Mouse (Mus musculus) thymus, adult 2 months (tissue): ENCODE data around the gene Zcchc10. TPM values are rescaled to one million over a fixed set of nuclear protein-coding genes. Genes with fewer than 3 reads are reported as not detected.
"Not testable (repeated sequence)": the region's sequence is repeated elsewhere in the genome, so short reads cannot be mapped to it uniquely, and the experiment has no call there.

Experiments used
- DNase-seq: peaks from one replicate; pipeline ENCODE4 v3.0.0; 2021
- H3K27ac ChIP-seq: fragments of 200-500 bp; 2 replicates; pipeline ENCODE4 v1.5.1; 2012; ENCODE audit warnings: low read length, control low read depth; ENCODE audit not compliant: control insufficient read depth, insufficient read depth
- H3K27me3 ChIP-seq: fragments of 200-500 bp; 2 replicates; pipeline ENCODE4 v1.6.1; 2012; ENCODE audit warnings: mild to moderate bottlenecking, low read length, moderate library complexity, mixed read lengths; ENCODE audit not compliant: control insufficient read depth, insufficient read depth
- H3K36me3 ChIP-seq: fragments of 200-500 bp; 2 replicates; pipeline ENCODE4 v1.6.1; 2012; ENCODE audit warnings: mild to moderate bottlenecking, low read length, moderate library complexity; ENCODE audit not compliant: control insufficient read depth, insufficient read depth
- H3K4me1 ChIP-seq: fragments of 200-500 bp; replicated peaks from 2 replicates; pipeline ENCODE4 v1.6.1; 2012; ENCODE audit warnings: low read length; ENCODE audit not compliant: control insufficient read depth, insufficient read depth
- H3K4me3 ChIP-seq: fragments of 200-500 bp; 2 replicates; pipeline ENCODE4 v1.5.1; 2012; ENCODE audit warnings: mild to moderate bottlenecking, low read length, control low read depth, moderate library complexity; ENCODE audit not compliant: control insufficient read depth, insufficient read depth
- CTCF ChIP-seq: fragments of 200-500 bp; IDR thresholded peaks from 2 replicates; pipeline ENCODE4 v1.5.1; 2012; ENCODE audit warnings: mild to moderate bottlenecking, control low read depth, low read length, moderate library complexity, borderline replicate concordance; ENCODE audit not compliant: control insufficient read depth, poor library complexity, insufficient read depth; ENCODE audit errors: extremely low read depth
- POLR2A ChIP-seq: fragments of 200-500 bp; IDR thresholded peaks from 2 replicates; pipeline ENCODE4 v1.6.1; 2012; ENCODE audit warnings: mild to moderate bottlenecking, low read length, control low read depth, moderate library complexity; ENCODE audit not compliant: control insufficient read depth, poor library complexity, insufficient read depth; ENCODE audit errors: extremely low read depth
- WGBS: fragments of 180-500 bp; shearing (Covaris S2); methylation state at CpG from one replicate; pipeline ENCODE4 v1.1.7; 2018; 5-methylcytosine and 5-hydroxymethylcytosine counted together
- polyA plus RNA-seq: library from polyadenylated mRNA; depleted of rRNA; stranded (reverse); fragments of >200 nt; gene quantifications from 2 replicates; pipeline ENCODE4 v1.2.3, GENCODE M21; 2012; rRNA removed

The Zcchc10 gene
- polyA plus RNA-seq: 8.4 and 8.7 TPM in 2 replicates

DNA sequence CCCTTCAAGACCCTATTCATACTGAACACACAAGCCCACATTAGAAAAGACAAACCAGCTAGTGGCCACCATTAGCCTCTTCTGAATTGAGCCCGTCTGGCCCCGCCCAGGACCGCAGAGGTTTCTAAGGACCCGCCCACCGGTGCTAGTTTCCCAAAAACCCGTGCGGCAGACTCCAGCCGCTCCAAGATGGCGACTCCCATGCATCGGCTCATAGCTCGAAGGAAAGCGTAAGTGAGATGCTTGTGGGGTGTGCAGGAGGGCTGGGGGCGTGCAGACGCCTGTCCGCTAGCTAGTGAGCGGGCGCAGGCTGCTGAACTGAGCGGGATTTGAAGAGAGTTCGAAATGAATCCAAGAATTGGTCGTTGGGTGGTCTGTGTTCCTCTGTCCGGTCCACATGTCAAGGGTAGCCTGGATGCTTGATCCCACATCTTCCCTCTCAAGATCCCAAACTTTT is at the start of gene Zcchc10:
Gene Zcchc10, plus strand, starts transcription at position 168 of the 457 bp plus-strand sequence.
- under 1% methylated on average over 21 of the region's 21 CpGs for WGBS

GRCm38 (mm10) chr11:53275358-53275757 is 49.1 kb upstream of the Zcchc10 start:
- no peak overlapping the region for H3K27ac ChIP-seq
- H3K27me3 ChIP-seq: no peaks in the 10 kb centered on the region
- no peak for TF ChIP-seq CTCF
- no peak for TF ChIP-seq POLR2A
- DNase-seq: no peak
- no peaks in the 10 kb centered on the region for H3K4me1 ChIP-seq
- H3K4me3 ChIP-seq: no peak overlapping the region
- 97% methylated on average over 3 of the region's 3 CpGs for WGBS
- peaks cover 70% of the 10 kb centered on the region for H3K36me3 ChIP-seq

More for the DNA sequence above, at the start of gene Zcchc10:
- Histone ChIP-seq H3K4me1 (0 out of 2 replicates have a peak, but pooled peaks cover 2% of the 10 kb centered on the region), H3K27me3 (no peaks in the 10 kb centered on the region), H3K27ac (peak within 1 kb of the TSS; percentile 21; the same call in 1 of the 2 replicates), H3K4me3 (peak within 1 kb of the TSS; percentile 98), H3K36me3 (peaks cover 21% of the 10 kb centered on the region)
- peak; percentile 84 for DNase-seq
- TF ChIP-seq CTCF: no peak
- peak; percentile 27; the same call in 1 of the 2 replicates for TF ChIP-seq POLR2A

GRCm38 (mm10) chr11:53278411-53278810 is 46.1 kb upstream of the Zcchc10 start:
- Histone ChIP-seq H3K4me1 (no peaks in the 10 kb centered on the region), H3K27me3 (no peaks in the 10 kb centered on the region), H3K27ac (no peak overlapping the region), H3K36me3 (peaks cover 68% of the 10 kb centered on the region), H3K4me3 (no peak overlapping the region)
- DNase-seq: no peak
- 97% methylated on average over 4 of the region's 4 CpGs for WGBS
- TF ChIP-seq POLR2A (no peak), CTCF (no peak)

GRCm38 (mm10) chr11:53285885-53286284 is 38.6 kb upstream of the Zcchc10 start:
- no peak overlapping the region for H3K27ac ChIP-seq
- DNase-seq: no peak
- H3K4me1 ChIP-seq: no peaks in the 10 kb centered on the region
- 97% methylated on average over 6 of the region's 6 CpGs for WGBS
- no peak overlapping the region for H3K4me3 ChIP-seq
- no peak for TF ChIP-seq CTCF
- no peak for TF ChIP-seq POLR2A
- H3K27me3 ChIP-seq: no peaks in the 10 kb centered on the region
- peaks cover 95% of the 10 kb centered on the region for H3K36me3 ChIP-seq

- WGBS: 88% methylated on average over 2 of the region's 2 CpGs
- not testable (repeated sequence) for H3K27me3 ChIP-seq
- H3K36me3 ChIP-seq: peaks cover 68% of the 10 kb centered on the region
Observed at GRCm38 (mm10) chr11:53290187-53290586, 34.3 kb upstream of the Zcchc10 start.

GRCm38 (mm10) chr11:53290871-53291270 is 33.6 kb upstream of the Zcchc10 start:
- WGBS: 97% methylated on average over 11 of the region's 11 CpGs
- Histone ChIP-seq H3K36me3 (peaks cover 61% of the 10 kb centered on the region), H3K27ac (no peak overlapping the region), H3K27me3 (no peaks in the 10 kb centered on the region), H3K4me1 (no peaks in the 10 kb centered on the region), H3K4me3 (no peak overlapping the region)
- TF ChIP-seq POLR2A (no peak), CTCF (no peak)
- DNase-seq: no peak

More at GRCm38 (mm10) chr11:53290187-53290586, 34.3 kb upstream of the Zcchc10 start:
- H3K4me3 ChIP-seq, H3K4me1 ChIP-seq, DNase-seq, H3K27ac ChIP-seq: not testable (repeated sequence)

DNA sequence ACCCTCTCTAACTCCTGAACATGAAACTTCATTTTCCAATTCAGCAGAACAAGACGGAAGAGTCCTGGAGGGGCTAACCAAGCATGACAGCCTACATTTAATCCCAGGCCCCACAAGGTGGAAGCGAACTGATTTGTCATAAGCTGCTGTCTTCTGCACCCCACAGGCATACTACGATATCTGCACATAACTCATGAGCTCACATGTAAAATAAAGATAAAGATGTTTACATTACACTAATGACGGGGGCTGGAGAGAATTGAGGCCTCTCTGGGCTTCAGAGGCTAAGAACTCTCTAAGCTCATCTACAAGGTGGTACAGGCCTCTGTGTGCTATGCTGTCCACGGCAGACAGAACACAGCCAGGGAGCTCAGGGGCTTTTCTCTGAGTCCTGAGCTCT is 30.0 kb upstream of the Zcchc10 start:
- WGBS: 93% methylated on average over 5 of the region's 5 CpGs
- TF ChIP-seq POLR2A (no peak), CTCF (no peak)
- no peak for DNase-seq
- peaks cover 7% of the 10 kb centered on the region for H3K4me1 ChIP-seq
- H3K27ac ChIP-seq: no peak overlapping the region
- H3K36me3 ChIP-seq: peaks cover 26% of the 10 kb centered on the region
- H3K27me3 ChIP-seq: no peaks in the 10 kb centered on the region
- no peak overlapping the region for H3K4me3 ChIP-seq
